Mouse (Mus musculus) heart, adult 2 months (tissue): ENCODE results near the gene Spata45. TPM values are rescaled to one million over a fixed set of nuclear protein-coding genes. Genes with fewer than 3 reads are reported as not detected.

Experiments used
- DNase-seq, 2 experiments: peaks; one replicate each; pipeline ENCODE4 v3.0.0; 2021
- H3K27ac ChIP-seq: fragments of 200-600 bp; 2 replicates; pipeline ENCODE4 v1.8.1; 2022
- H3K27me3 ChIP-seq: fragments of 200-500 bp; 2 replicates; pipeline ENCODE4 v1.6.1; 2012; ENCODE audit warnings: mild to moderate bottlenecking, low read length, inconsistent platforms, mixed read lengths; ENCODE audit not compliant: control insufficient read depth, insufficient read depth
- H3K36me3 ChIP-seq: fragments of 200-500 bp; 2 replicates; pipeline ENCODE4 v1.6.1; 2012; ENCODE audit warnings: low read length, inconsistent platforms; ENCODE audit not compliant: control insufficient read depth, insufficient read depth
- H3K4me1 ChIP-seq: fragments of 200-500 bp; 2 replicates; pipeline ENCODE4 v1.6.1; 2011; ENCODE audit warnings: low read length; ENCODE audit not compliant: control insufficient read depth, insufficient read depth
- H3K4me3 ChIP-seq: fragments of 200-600 bp; 2 replicates; pipeline ENCODE4 v1.8.1; 2022
- H3K79me2 ChIP-seq: fragments of 200-500 bp; replicated peaks from 2 replicates; pipeline ENCODE4 v1.6.1; 2012; ENCODE audit warnings: mild to moderate bottlenecking, inconsistent platforms, low read length, moderate library complexity, mixed read lengths; ENCODE audit not compliant: control insufficient read depth, insufficient read depth
- H3K9ac ChIP-seq: fragments of 200-500 bp; 2 replicates; pipeline ENCODE4 v1.6.1; 2012; ENCODE audit warnings: low read depth, mild to moderate bottlenecking, control low read depth, inconsistent platforms, low read length, mixed read lengths
- CTCF ChIP-seq: fragments of 200-600 bp; IDR thresholded peaks from 2 replicates; pipeline ENCODE4 v1.8.1; 2022; ENCODE audit warnings: antibody characterized with exemption, mild to moderate bottlenecking, moderate library complexity
- EP300 ChIP-seq: fragments of 200-500 bp; IDR thresholded peaks from 2 replicates; pipeline ENCODE4 v1.6.1; 2011; ENCODE audit warnings: low read depth, low read length, control low read depth; ENCODE audit not compliant: insufficient read depth
- POLR2A ChIP-seq: fragments of 200-500 bp; IDR thresholded peaks from 2 replicates; pipeline ENCODE4 v1.6.1; 2011; ENCODE audit warnings: mild to moderate bottlenecking, low read depth, low read length, control low read depth; ENCODE audit not compliant: insufficient read depth
- WGBS: fragments of 180-500 bp; shearing (Covaris S2); methylation state at CpG from one replicate; pipeline ENCODE4 v1.1.7; 2018; 5-methylcytosine and 5-hydroxymethylcytosine counted together
- intact Hi-C: fragments of 180-260 bp; cut with DNase I; formaldehyde crosslinking; loops from one replicate; pipeline ENCODE4 v1.15.1; 2025
- polyA plus RNA-seq: library from polyadenylated mRNA; depleted of rRNA; stranded (reverse); fragments of >200 nt; gene quantifications from 2 replicates; pipeline ENCODE4 v1.2.3, GENCODE M21; 2012
- total RNA-seq, 2 experiments: library from RNA; stranded (reverse); gene quantifications; 2 replicates each; pipeline ENCODE4 v1.2.3; 2021

Gene Spata45
- total and polyA plus RNA-seq, 3 experiments: not detected

- 70% methylated on average over 6 of the region's 6 CpGs for WGBS
- intact Hi-C loops: no loop called here
- H3K9ac ChIP-seq: no peak overlapping the region
- no peaks in the 10 kb centered on the region for H3K79me2 ChIP-seq
- H3K4me3 ChIP-seq: no peak overlapping the region
- H3K27me3 ChIP-seq: no peaks in the 10 kb centered on the region
- H3K4me1 ChIP-seq: no peaks in the 10 kb centered on the region
- H3K36me3 ChIP-seq: no peaks in the 10 kb centered on the region; the same call in 1 of the 2 replicates
- no peak for DNase-seq
- H3K27ac ChIP-seq: no peak overlapping the region
- no peak for TF ChIP-seq EP300
- peak; percentile 54 for TF ChIP-seq CTCF
Measured at GRCm38 (mm10) chr1:191002201-191002600, 34.2 kb upstream of the Spata45 start.

- WGBS: over 99% methylated on average over 5 of the region's 5 CpGs
- Histone ChIP-seq H3K27ac (no peak overlapping the region), H3K27me3 (no peaks in the 10 kb centered on the region), H3K9ac (no peak overlapping the region), H3K36me3 (no peaks in the 10 kb centered on the region; the same call in 1 of the 2 replicates), H3K4me1 (no peaks in the 10 kb centered on the region), H3K4me3 (no peak overlapping the region), H3K79me2 (no peaks in the 10 kb centered on the region)
- intact Hi-C loops: no loop called here
- TF ChIP-seq POLR2A: no peak
- peak; percentile 60 for TF ChIP-seq CTCF
- DNase-seq: no peak
Measured at GRCm38 (mm10) chr1:191008707-191009106, 27.7 kb upstream of the Spata45 start.

GRCm38 (mm10) chr1:191014271-191014670 is 22.2 kb upstream of the Spata45 start:
- TF ChIP-seq CTCF: no peak
- TF ChIP-seq EP300: no peak
- TF ChIP-seq POLR2A: no peak
- H3K27ac ChIP-seq: no peak overlapping the region
- no peak for DNase-seq
- H3K4me3 ChIP-seq: no peak overlapping the region
- H3K79me2 ChIP-seq: no peaks in the 10 kb centered on the region; the same call in 1 of the 2 replicates
- no peak overlapping the region for H3K9ac ChIP-seq
- no peaks in the 10 kb centered on the region for H3K36me3 ChIP-seq
- H3K4me1 ChIP-seq: no peaks in the 10 kb centered on the region
- WGBS: 94% methylated on average over 3 of the region's 3 CpGs
- intact Hi-C loops: no loop called here
- H3K27me3 ChIP-seq: no peaks in the 10 kb centered on the region

GRCm38 (mm10) chr1:191019803-191020202 is 16.6 kb upstream of the Spata45 start:
- Histone ChIP-seq H3K4me3 (no peak overlapping the region), H3K36me3 (no peaks in the 10 kb centered on the region), H3K9ac (no peak overlapping the region), H3K27me3 (no peaks in the 10 kb centered on the region), H3K4me1 (no peaks in the 10 kb centered on the region), H3K79me2 (no peaks in the 10 kb centered on the region), H3K27ac (no peak overlapping the region)
- intact Hi-C loops: no loop called here
- TF ChIP-seq POLR2A: no peak
- TF ChIP-seq EP300: no peak
- no peak for DNase-seq
- 98% methylated on average over 5 of the region's 5 CpGs for WGBS

- no peak overlapping the region for H3K4me3 ChIP-seq
- no peaks in the 10 kb centered on the region for H3K27me3 ChIP-seq
- DNase-seq: no peak
- intact Hi-C loops: no loop called here
- no peak overlapping the region for H3K27ac ChIP-seq
- no peaks in the 10 kb centered on the region for H3K36me3 ChIP-seq
- H3K4me1 ChIP-seq: 0 out of 2 replicates have a peak, but pooled peaks cover 2% of the 10 kb centered on the region
- 76% methylated on average over 3 of the region's 3 CpGs for WGBS
- H3K79me2 ChIP-seq: no peaks in the 10 kb centered on the region
- no peak overlapping the region for H3K9ac ChIP-seq
- no peak for TF ChIP-seq CTCF
- TF ChIP-seq POLR2A: no peak
- TF ChIP-seq EP300: no peak
Measured at GRCm38 (mm10) chr1:191020217-191020924, 16.1 kb upstream of the Spata45 start.

GRCm38 (mm10) chr1:191021016-191021415 is 15.4 kb upstream of the Spata45 start:
- 91% methylated on average over 7 of the region's 7 CpGs for WGBS
- Histone ChIP-seq H3K9ac (no peak overlapping the region), H3K36me3 (no peaks in the 10 kb centered on the region), H3K27me3 (no peaks in the 10 kb centered on the region), H3K4me1 (0 out of 2 replicates have a peak, but pooled peaks cover 2% of the 10 kb centered on the region), H3K4me3 (no peak overlapping the region), H3K79me2 (no peaks in the 10 kb centered on the region), H3K27ac (no peak overlapping the region)
- intact Hi-C loops: no loop called here
- DNase-seq: no peak
- TF ChIP-seq POLR2A (no peak), EP300 (no peak), CTCF (no peak)
